Mouse (Mus musculus) ES-Bruce4 (cell line): ENCODE results near the gene Ankrd1. TPM values are rescaled to one million over a fixed set of nuclear protein-coding genes. Genes with fewer than 3 reads are reported as not detected.

Experiments
- H3K27ac ChIP-seq: 2 replicates; pipeline ENCODE4 v1.5.1; 2012; ENCODE audit warnings: low read length, inconsistent platforms; ENCODE audit not compliant: insufficient read depth
- H3K27me3 ChIP-seq: 2 replicates; pipeline ENCODE4 v1.6.1; 2012; ENCODE audit warnings: mild to moderate bottlenecking, low read length, inconsistent platforms; ENCODE audit not compliant: control insufficient read depth, poor library complexity, insufficient read depth, severe bottlenecking
- H3K36me3 ChIP-seq: 2 replicates; pipeline ENCODE4 v1.6.1; 2012; ENCODE audit warnings: inconsistent platforms, mild to moderate bottlenecking, low read length, moderate library complexity; ENCODE audit not compliant: control insufficient read depth, poor library complexity, insufficient read depth, severe bottlenecking
- H3K4me1 ChIP-seq: one replicate; pipeline ENCODE4 v1.8.1; 2011; ENCODE audit warnings: low read length; ENCODE audit not compliant: control insufficient read depth, insufficient read depth
- H3K4me3 ChIP-seq: 2 replicates; pipeline ENCODE4 v1.5.1; 2011; ENCODE audit warnings: low read depth, mild to moderate bottlenecking, low read length
- H3K9ac ChIP-seq: 2 replicates; pipeline ENCODE4 v1.6.1; 2012; ENCODE audit warnings: low read depth, mild to moderate bottlenecking, inconsistent platforms; ENCODE audit not compliant: poor library complexity, severe bottlenecking
- H3K9me3 ChIP-seq: replicated peaks from 2 replicates; pipeline ENCODE4 v1.6.1; 2012; ENCODE audit warnings: mild to moderate bottlenecking, low read length, inconsistent platforms; ENCODE audit not compliant: control insufficient read depth, poor library complexity, insufficient read depth, severe bottlenecking
- CTCF ChIP-seq: IDR thresholded peaks from one replicate; pipeline ENCODE4 v1.8.1; 2011; ENCODE audit warnings: low read depth, low read length
- EP300 ChIP-seq: IDR thresholded peaks from 2 replicates; pipeline ENCODE4 v1.6.1; 2011; ENCODE audit warnings: low read depth, low read length; ENCODE audit not compliant: insufficient read depth
- POLR2A ChIP-seq: IDR thresholded peaks from one replicate; pipeline ENCODE4 v1.8.1; 2011; ENCODE audit warnings: low read length; ENCODE audit not compliant: insufficient read depth
- polyA plus RNA-seq: library from polyadenylated mRNA; stranded (reverse); fragments of >200 nt; gene quantifications from 2 replicates; pipeline ENCODE4 v1.2.4, GENCODE M21; 2011; ENCODE audit warnings: low read depth; ENCODE audit not compliant: missing spikeins, insufficient read depth, insufficient read length

Gene Ankrd1
- polyA plus RNA-seq, 1 experiment, result 8.7 TPM

GRCm38 (mm10) chr19:36150241-36151007 lies 30.5 kb upstream of the Ankrd1 start:
- no peaks in the 10 kb centered on the region for H3K36me3 ChIP-seq
- no peaks in the 10 kb centered on the region for H3K9me3 ChIP-seq
- H3K27me3 ChIP-seq, result no peaks in the 10 kb centered on the region
- TF ChIP-seq EP300 (no peak), CTCF (no peak)
- H3K27ac ChIP-seq, result no peak overlapping the region
- H3K4me1 ChIP-seq, result no peaks in the 10 kb centered on the region
- no peak overlapping the region for H3K9ac ChIP-seq
- no peak overlapping the region for H3K4me3 ChIP-seq

- Histone ChIP-seq H3K4me3 (no peak overlapping the region), H3K27me3 (no peaks in the 10 kb centered on the region), H3K9ac (no peak overlapping the region), H3K4me1 (no peaks in the 10 kb centered on the region), H3K27ac (no peak overlapping the region), H3K36me3 (no peaks in the 10 kb centered on the region), H3K9me3 (0 out of 2 replicates have a peak, but pooled peaks cover 2% of the 10 kb centered on the region)
- peak; percentile 53 for TF ChIP-seq CTCF
- no peak for TF ChIP-seq EP300
Observed at GRCm38 (mm10) chr19:36148578-36148977, 28.7 kb upstream of the Ankrd1 start.

GRCm38 (mm10) chr19:36143571-36143970 lies 23.7 kb upstream of the Ankrd1 start:
- Histone ChIP-seq H3K9me3 (0 out of 2 replicates have a peak, but pooled peaks cover 2% of the 10 kb centered on the region), H3K9ac (no peak overlapping the region), H3K27me3 (no peaks in the 10 kb centered on the region), H3K36me3 (no peaks in the 10 kb centered on the region), H3K4me3 (no peak overlapping the region), H3K4me1 (no peaks in the 10 kb centered on the region), H3K27ac (no peak overlapping the region)
- TF ChIP-seq EP300 (no peak), POLR2A (no peak), CTCF (no peak)

GRCm38 (mm10) chr19:36133731-36134130 lies 13.8 kb upstream of the Ankrd1 start:
- no peaks in the 10 kb centered on the region for H3K4me1 ChIP-seq
- no peaks in the 10 kb centered on the region for H3K9me3 ChIP-seq
- no peak for TF ChIP-seq CTCF
- no peak for TF ChIP-seq EP300
- no peak for TF ChIP-seq POLR2A
- H3K36me3 ChIP-seq, result no peaks in the 10 kb centered on the region
- no peaks in the 10 kb centered on the region for H3K27me3 ChIP-seq
- H3K9ac ChIP-seq, result no peak overlapping the region
- no peak overlapping the region for H3K4me3 ChIP-seq
- H3K27ac ChIP-seq, result no peak overlapping the region

DNA sequence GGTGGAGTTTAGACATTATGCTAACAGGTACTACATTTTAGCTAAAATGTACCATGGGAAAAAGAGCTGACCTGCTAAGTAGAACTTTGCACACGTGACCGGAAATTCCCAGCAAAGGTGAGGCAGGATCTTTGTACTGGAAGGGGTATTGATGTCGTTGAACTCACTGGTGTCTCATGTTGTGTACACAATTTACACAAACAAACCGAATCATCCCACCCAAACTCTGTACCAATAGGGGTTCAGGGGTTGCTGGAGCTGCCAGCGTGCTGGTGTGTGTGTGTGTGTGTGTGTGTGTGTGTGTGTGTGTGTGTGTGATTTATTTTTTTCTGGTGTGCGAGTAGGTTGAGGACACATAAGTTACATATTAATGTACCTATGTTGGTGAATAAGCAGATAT lies 13.2 kb upstream of the Ankrd1 start:
- Histone ChIP-seq H3K9me3 (no peaks in the 10 kb centered on the region), H3K27ac (no peak overlapping the region), H3K36me3 (no peaks in the 10 kb centered on the region), H3K4me1 (no peaks in the 10 kb centered on the region), H3K9ac (no peak overlapping the region), H3K4me3 (no peak overlapping the region), H3K27me3 (no peaks in the 10 kb centered on the region)
- TF ChIP-seq CTCF (no peak), EP300 (no peak), POLR2A (no peak)

- Histone ChIP-seq H3K36me3 (no peaks in the 10 kb centered on the region), H3K27me3 (no peaks in the 10 kb centered on the region), H3K4me3 (no peak overlapping the region), H3K9me3 (no peaks in the 10 kb centered on the region), H3K4me1 (no peaks in the 10 kb centered on the region), H3K9ac (no peak overlapping the region), H3K27ac (no peak overlapping the region)
- no peak for TF ChIP-seq EP300
- no peak for TF ChIP-seq POLR2A
- no peak for TF ChIP-seq CTCF
Observed at GRCm38 (mm10) chr19:36131990-36132389, 12.1 kb upstream of the Ankrd1 start.
